Mouse (Mus musculus) bone marrow, adult 2 months (tissue): Measurements from ENCODE around the gene Agpat2.

Source experiments
- CTCF ChIP-seq: fragments of 200-500 bp; IDR thresholded peaks from 2 replicates; pipeline ENCODE4 v1.5.1; 2011; ENCODE audit warnings: low read length, control low read depth; ENCODE audit not compliant: control insufficient read depth, insufficient read depth
- POLR2A ChIP-seq: fragments of 200-500 bp; IDR thresholded peaks from 2 replicates; pipeline ENCODE4 v1.6.1; 2011; ENCODE audit warnings: low read depth, mild to moderate bottlenecking, control low read depth, low read length, borderline replicate concordance; ENCODE audit not compliant: control insufficient read depth

- TF ChIP-seq CTCF: no peak
- no peak for TF ChIP-seq POLR2A
Measured at GRCm38 (mm10) chr2:26615459-26616124, 11.4 kb upstream of the Agpat2 start.
